Mouse (Mus musculus) left cerebral cortex, postnatal 14 days (tissue): ENCODE results near the gene Hnrnpm. TPM values are rescaled to one million over a fixed set of nuclear protein-coding genes. Genes with fewer than 3 reads are reported as not detected.
"Not testable (repeated sequence)": the region's sequence is repeated elsewhere in the genome, so short reads cannot be mapped to it uniquely, and the experiment has no call there.

Source experiments
- DNase-seq, 2 experiments: peaks; one replicate each; pipeline ENCODE4 v3.0.0; 2021 to 2022; ENCODE audit warnings: low spot score in 2 of 2, mixed read lengths in 1 of 2
- intact Hi-C: fragments of 180-260 bp; cut with DNase I; formaldehyde crosslinking; loops from one replicate; pipeline ENCODE4 v1.15.1; 2025
- total RNA-seq, 2 experiments: library from RNA; stranded (reverse); gene quantifications; 2 replicates each; pipeline ENCODE4 v1.2.3; 2021

Gene Hnrnpm
- total RNA-seq, 2 experiments from 2014 or later = 109 to 116 TPM

- DNase-seq = no peak
- intact Hi-C loops = no loop called here
Observed at GRCm38 (mm10) chr17:33676086-33676485, 10.6 kb downstream of the Hnrnpm start.

- no peak for DNase-seq
- intact Hi-C loops = no loop called here
Observed at GRCm38 (mm10) chr17:33675452-33675851, 11.2 kb downstream of the Hnrnpm start.

- DNase-seq = no peak
- intact Hi-C loops = no loop called here
Observed at GRCm38 (mm10) chr17:33673837-33674236, 12.8 kb downstream of the Hnrnpm start.

GRCm38 (mm10) chr17:33669681-33670080 lies 17.0 kb downstream of the Hnrnpm start:
- intact Hi-C loops = no loop called here
- DNase-seq = no peak

- no peak for DNase-seq
- intact Hi-C loops = no loop called here
Observed at GRCm38 (mm10) chr17:33666813-33667212, 19.8 kb downstream of the Hnrnpm start.

GRCm38 (mm10) chr17:33649781-33650475 lies 36.7 kb downstream of the Hnrnpm start:
- intact Hi-C loops = no loop called here

GRCm38 (mm10) chr17:33645073-33645472 lies 41.6 kb downstream of the Hnrnpm start:
- intact Hi-C loops = no loop called here
- DNase-seq = no peak

More at GRCm38 (mm10) chr17:33649781-33650475, 36.7 kb downstream of the Hnrnpm start:
- DNase-seq = no peak

- intact Hi-C loops = no loop called here
- DNase-seq = no peak
Observed at GRCm38 (mm10) chr17:33644068-33644467, 42.6 kb downstream of the Hnrnpm start.

GRCm38 (mm10) chr17:33639743-33640142 lies 46.9 kb downstream of the Hnrnpm start:
- intact Hi-C loops = no loop called here
- no peak for DNase-seq

- intact Hi-C loops = no loop called here
- DNase-seq = no peak
Observed at GRCm38 (mm10) chr17:33637516-33638276, 49.0 kb downstream of the Hnrnpm start, which contains the start of gene Pram1. TSS of gene Pram1 (plus strand) at chr17:33638056.

- intact Hi-C loops = no loop called here
- DNase-seq = peak; percentile 60 to 75
Observed at GRCm38 (mm10) chr17:33637038-33637437, 49.6 kb downstream of the Hnrnpm start.

GRCm38 (mm10) chr17:33631796-33632195 lies 54.9 kb downstream of the Hnrnpm start:
- intact Hi-C loops = no loop called here
- no peak for DNase-seq

- intact Hi-C loops = no loop called here
- DNase-seq = no peak
Observed at GRCm38 (mm10) chr17:33631236-33631635, 55.4 kb downstream of the Hnrnpm start.

- intact Hi-C loops = no loop called here
- DNase-seq = no peak
Observed at GRCm38 (mm10) chr17:33630171-33630895, 56.3 kb downstream of the Hnrnpm start.

GRCm38 (mm10) chr17:33629487-33630125 lies 57.1 kb downstream of the Hnrnpm start:
- no peak for DNase-seq
- intact Hi-C loops = no loop called here

- intact Hi-C loops = no loop called here
- peak; percentile 90 to 91 for DNase-seq
Observed at GRCm38 (mm10) chr17:33628621-33629486, 57.8 kb downstream of the Hnrnpm start, which contains the start of gene Zfp414. TSS of gene Zfp414 (plus strand) at chr17:33629090.

GRCm38 (mm10) chr17:33627281-33627680 lies 59.4 kb downstream of the Hnrnpm start:
- intact Hi-C loops = no loop called here
- DNase-seq = no peak

- DNase-seq, intact Hi-C loops: not testable (repeated sequence)
Observed at GRCm38 (mm10) chr17:33613726-33614125, 72.9 kb downstream of the Hnrnpm start.

GRCm38 (mm10) chr17:33610548-33610947 lies 76.1 kb downstream of the Hnrnpm start:
- DNase-seq = no peak
- intact Hi-C loops = no loop called here
